Mouse (Mus musculus): ENCODE results near the gene Adssl1. TPM values are rescaled to one million over a fixed set of nuclear protein-coding genes. Genes with fewer than 3 reads are reported as not detected.

Gene Adssl1
- 30.0 and 34.8 TPM in 2 replicates for polyA plus RNA-seq (2021; fragmentation: Nextera tagmentation)
- long read RNA-seq, experiment 1, transcript Adssl1-201 (13 exons, 1,777 nt), result major isoform, 162 of 179 reads
- long read RNA-seq, experiment 1, partial matches to known transcripts, result 7 of 179 reads
- long read RNA-seq, experiment 1, other reads (novel, unspliced or antisense), result 10 of 179 reads
- long read RNA-seq, experiment 2, transcript Adssl1-201 (13 exons, 1,777 nt), result major isoform, 36 of 42 reads
- long read RNA-seq, experiment 2, partial matches to known transcripts, result 4 of 42 reads
- long read RNA-seq, experiment 2, other reads (novel, unspliced or antisense), result 2 of 42 reads

DNA sequence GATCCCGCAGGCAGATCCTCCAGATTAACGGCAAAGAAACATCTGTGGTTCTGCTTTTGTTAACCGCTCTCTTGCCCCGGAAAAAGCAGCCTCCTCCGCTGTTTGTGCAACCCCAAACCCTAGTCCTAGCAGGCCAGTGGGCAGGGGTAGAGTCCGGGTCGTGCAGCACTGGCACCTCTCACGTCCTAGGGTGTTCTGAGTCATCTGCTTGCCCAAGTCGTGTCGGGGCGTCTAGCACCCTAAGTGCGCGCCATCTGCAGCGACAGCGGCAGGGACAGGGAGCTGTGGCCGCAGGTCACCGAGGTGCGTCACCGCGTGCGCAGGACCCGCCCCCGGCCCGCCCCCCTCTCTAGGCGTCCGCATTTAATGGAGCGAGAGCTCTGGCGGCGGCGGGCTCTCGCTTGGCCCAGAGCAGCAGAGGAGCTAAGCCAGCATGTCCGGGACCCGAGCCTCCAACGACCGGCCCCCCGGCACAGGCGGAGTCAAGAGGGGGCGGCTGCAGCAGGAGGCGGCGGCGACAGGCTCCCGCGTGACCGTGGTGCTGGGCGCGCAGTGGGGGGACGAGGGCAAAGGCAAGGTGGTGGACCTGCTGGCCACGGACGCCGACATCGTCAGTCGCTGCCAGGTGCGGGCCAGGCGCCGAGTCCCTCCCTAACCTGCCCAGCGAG, at the start of gene Adssl1:
Gene Adssl1, plus strand, starts transcription at position 360 of the 668 bp plus-strand sequence.

GRCm38 (mm10) chr12:112588426-112589256, 31.2 kb upstream of the Adssl1 start, which contains the start of gene Inf2:
Gene Inf2, plus strand, starts transcription at chr12:112588784.

DNA sequence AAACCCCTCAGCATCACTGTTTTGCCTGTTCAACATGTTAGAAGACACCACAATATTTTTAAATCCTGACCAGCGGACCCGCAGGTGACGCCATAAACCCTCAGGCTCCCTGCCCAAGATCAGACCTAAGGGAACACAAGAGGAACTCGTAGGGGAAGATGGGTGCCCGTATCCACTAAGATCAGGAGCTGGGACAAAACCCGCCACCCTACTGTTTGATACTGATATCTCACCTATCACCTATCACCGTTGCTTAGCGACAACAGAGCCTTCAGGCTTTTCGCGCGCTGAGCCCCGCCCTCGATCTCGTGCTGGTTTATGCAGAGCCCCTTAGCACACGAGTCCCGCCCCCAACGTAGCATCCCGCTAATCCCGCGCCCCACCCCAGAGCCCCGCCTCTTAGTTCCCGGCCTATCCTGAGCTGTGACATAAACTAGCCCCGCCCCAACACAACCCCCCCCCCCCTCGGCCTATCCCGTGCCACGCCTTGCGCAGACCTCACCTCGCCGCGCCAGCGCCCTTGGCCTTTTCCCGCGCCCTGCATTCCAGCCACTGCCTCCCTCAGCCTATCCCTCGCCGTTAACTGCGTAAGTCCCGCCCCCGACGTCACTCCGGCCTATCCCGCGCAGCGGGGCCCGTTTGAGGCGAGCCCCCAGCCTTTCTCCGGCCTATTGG, 24.5 kb downstream of the Adssl1 start, which contains the start of gene Siva1:
Gene Siva1, plus strand, starts transcription at position 500 of the 675 bp plus-strand sequence.

DNA sequence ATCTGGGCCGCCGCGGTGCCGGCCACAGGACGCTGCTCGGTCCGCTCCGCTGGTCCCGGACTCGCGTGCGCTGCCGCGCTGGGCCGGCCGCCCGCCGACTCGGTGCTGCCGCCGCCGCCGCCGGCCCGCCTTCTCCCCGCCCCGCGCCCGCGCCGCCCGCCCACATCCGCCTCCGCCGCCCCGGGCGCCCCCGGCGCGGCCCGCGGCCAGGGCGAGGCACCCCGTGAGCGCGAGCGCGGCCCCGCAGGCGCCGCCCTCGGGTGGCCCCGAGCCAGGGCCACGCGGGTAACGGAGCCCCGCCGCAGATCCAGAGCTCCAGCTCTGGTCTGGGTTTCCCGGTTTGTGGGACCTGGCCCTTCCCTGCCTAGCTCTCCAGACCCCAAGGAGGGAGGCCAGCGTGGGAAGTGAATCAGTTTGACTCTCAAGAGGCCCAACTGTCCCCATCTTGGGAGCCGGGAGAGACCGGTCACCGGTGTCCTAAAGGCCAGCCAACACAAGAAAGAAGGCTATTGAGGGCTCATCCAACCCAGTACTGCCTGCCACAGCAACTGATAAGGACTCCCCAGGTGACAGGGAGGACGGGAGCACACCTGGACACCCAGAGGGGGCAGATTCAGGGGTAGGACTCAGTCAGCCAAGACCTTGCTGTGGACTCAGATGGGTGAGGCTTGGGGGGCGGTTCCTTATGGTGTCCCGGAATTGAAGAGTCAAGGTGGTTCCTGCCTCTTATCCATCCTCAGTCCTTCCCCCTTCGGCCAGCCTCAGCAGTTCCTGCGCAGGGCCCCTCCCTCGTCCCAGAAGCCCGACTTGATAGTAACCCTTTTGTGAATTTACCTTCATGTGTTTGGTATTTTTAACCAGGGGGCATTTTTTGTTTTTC, 54.5 kb downstream of the Adssl1 start, which contains the start of gene Akt1:
Gene Akt1, minus strand, starts transcription at position 753 of the 880 bp plus-strand sequence.

DNA sequence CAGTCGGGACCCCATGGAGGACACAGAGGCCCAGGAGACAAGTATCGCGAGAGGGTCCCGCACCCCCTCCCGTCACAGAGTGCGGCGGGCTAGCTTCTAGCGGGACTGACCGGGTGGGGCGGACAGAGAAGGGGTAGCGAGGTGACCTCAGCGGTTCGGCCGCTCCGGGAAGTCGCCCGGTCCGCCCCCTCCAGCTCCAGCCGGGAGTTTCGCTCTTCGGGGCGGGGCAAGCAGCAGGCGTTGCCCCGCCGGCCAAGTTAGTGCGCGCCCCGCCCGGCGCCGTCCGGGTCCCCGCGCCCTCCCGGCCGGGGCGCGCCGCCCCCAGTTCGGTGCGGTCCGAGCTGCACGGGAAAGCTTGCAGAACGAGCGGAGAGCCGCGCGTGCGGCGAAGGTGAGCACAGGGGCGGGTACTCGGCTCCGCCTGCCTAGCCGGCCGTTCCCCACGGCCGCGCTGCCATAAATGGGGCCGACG, 58.7 kb downstream of the Adssl1 start, which contains the start of gene Zbtb42:
Gene Zbtb42, plus strand, starts transcription at position 274 of the 472 bp plus-strand sequence.

Other genes starting within 250 kb of the Adssl1 start
- 0.05 and 0.10 TPM in 2 replicates for gene A530016L24Rik, start 130.6 kb upstream of the Adssl1 start, polyA plus RNA-seq (2021; fragmentation: Nextera tagmentation)
- gene Tmem179, start 103.3 kb upstream of the Adssl1 start, polyA plus RNA-seq (2021; fragmentation: Nextera tagmentation), result 120 and 123 TPM in 2 replicates
- gene Inf2, start 31.3 kb upstream of the Adssl1 start, polyA plus RNA-seq (2021; fragmentation: Nextera tagmentation), result 36.8 and 43.2 TPM in 2 replicates
- 68.9 and 85.7 TPM in 2 replicates for gene Siva1, start 24.6 kb downstream of the Adssl1 start, polyA plus RNA-seq (2021; fragmentation: Nextera tagmentation)
- gene Akt1, start 54.8 kb downstream of the Adssl1 start, polyA plus RNA-seq (2021; fragmentation: Nextera tagmentation), result 23.3 and 46.2 TPM in 2 replicates
- gene Zbtb42, start 58.8 kb downstream of the Adssl1 start, polyA plus RNA-seq (2021; fragmentation: Nextera tagmentation), result 0.39 and 0.63 TPM in 2 replicates
- 27.8 and 28.2 TPM in 2 replicates for gene Cep170b, start 100.4 kb downstream of the Adssl1 start, polyA plus RNA-seq (2021; fragmentation: Nextera tagmentation)
- gene Pld4, start 140.6 kb downstream of the Adssl1 start, polyA plus RNA-seq (2021; fragmentation: Nextera tagmentation), result 10.1 and 11.4 TPM in 2 replicates
- gene Ahnak2, start 182.6 kb downstream of the Adssl1 start, polyA plus RNA-seq (2021; fragmentation: Nextera tagmentation), result 0.54 and 0.58 TPM in 2 replicates
- gene Clba1, start 188.9 kb downstream of the Adssl1 start, polyA plus RNA-seq (2021; fragmentation: Nextera tagmentation), result 16.4 and 21.1 TPM in 2 replicates
- 10.4 and 12.2 TPM in 2 replicates for gene Cdca4, start 209.4 kb downstream of the Adssl1 start, polyA plus RNA-seq (2021; fragmentation: Nextera tagmentation)
- not detected in 2 replicates for gene Gpr132, start 248.2 kb downstream of the Adssl1 start, polyA plus RNA-seq (2021; fragmentation: Nextera tagmentation)

Data from left cerebral cortex, adult 6 months (tissue).